Mouse (Mus musculus): ENCODE data around the gene Muc1.

Gene Muc1

GRCm38 (mm10) chr3:89277281-89278021, 48.6 kb downstream of the Muc1 start:
- peak; percentile 40 to 61 for DNase-seq

- DNase-seq, result peak; percentile 86 to 90
Observed at GRCm38 (mm10) chr3:89278107-89278506, 49.2 kb downstream of the Muc1 start.

- no peak for DNase-seq
Observed at GRCm38 (mm10) chr3:89278643-89279042, 49.8 kb downstream of the Muc1 start.

- DNase-seq, result peak; percentile 91 to 92
Observed at GRCm38 (mm10) chr3:89279153-89279890, 50.5 kb downstream of the Muc1 start.

- peak; percentile 50 to 51 for DNase-seq
Observed at GRCm38 (mm10) chr3:89280050-89280605, 51.3 kb downstream of the Muc1 start.

- peak; percentile 87 to 92 for DNase-seq
Observed at GRCm38 (mm10) chr3:89280606-89281511, 52.0 kb downstream of the Muc1 start, which contains the start of gene Efna1. Efna1 (minus strand) TSS chr3:89281142.

GRCm38 (mm10) chr3:89281579-89282290, 52.9 kb downstream of the Muc1 start:
- DNase-seq, result peak; percentile 84 to 85

- DNase-seq, result no peak
Observed at GRCm38 (mm10) chr3:89282291-89282643, 53.4 kb downstream of the Muc1 start.

All from kidney, adult 8-10 months (tissue).